Mouse (Mus musculus): ENCODE measurements around the gene Olfr890.
"Not testable (repeated sequence)": the region's sequence is repeated elsewhere in the genome, so short reads cannot be mapped to it uniquely, and the experiment has no call there.

The Olfr890 gene

DNA sequence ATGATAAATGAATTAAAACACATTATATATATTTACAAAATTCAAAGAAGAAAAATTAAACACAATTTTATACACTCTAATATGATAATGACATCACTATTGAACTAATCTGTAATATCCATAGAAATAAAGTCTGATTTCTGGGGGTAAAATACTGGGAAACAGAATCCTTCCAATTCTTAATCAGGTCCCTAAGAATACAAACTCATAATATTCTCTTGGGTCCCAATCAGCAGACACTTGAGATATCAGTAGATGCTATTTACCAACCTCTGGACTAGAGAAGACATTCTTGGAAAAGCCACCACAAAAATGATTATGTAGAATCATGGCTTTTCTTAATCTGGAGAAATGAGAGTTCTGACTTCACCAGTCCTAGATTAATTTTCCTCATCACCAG lies at the start of gene Olfr890:
Olfr890 (plus strand) TSS at position 301 of the 400 bp plus-strand sequence.
- no peak for DNase-seq

GRCm38 (mm10) chr9:38107828-38108227 lies 34.5 kb upstream of the Olfr890 start, which contains the start of gene Olfr888:
Gene Olfr888 (plus strand): TSS chr9:38108128.
- no peak for DNase-seq

GRCm38 (mm10) chr9:38114898-38115297 lies 27.4 kb upstream of the Olfr890 start, which contains the start of gene Olfr889:
Gene Olfr889 (plus strand): TSS chr9:38115198.
- DNase-seq: no peak

DNA sequence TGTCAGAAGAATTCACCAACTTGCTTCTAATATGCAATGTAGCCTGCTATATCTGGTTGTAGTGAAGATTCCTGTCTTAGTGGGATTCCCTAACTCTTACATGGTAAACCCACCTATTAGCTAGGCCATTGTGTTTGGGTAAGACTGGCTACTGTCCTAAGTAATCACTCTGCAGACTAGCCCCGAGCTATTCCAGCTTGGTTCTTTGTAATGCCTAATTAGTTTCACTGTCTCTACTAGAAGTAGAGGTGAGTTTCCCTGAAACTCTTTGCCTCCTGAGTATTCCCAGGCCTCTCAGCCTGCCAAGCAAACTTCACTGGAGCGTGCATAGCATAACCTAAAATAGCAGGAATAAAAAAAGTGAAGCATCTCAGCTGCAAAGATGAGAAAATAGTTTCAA lies 26.0 kb downstream of the Olfr890 start:
- DNase-seq: not testable (repeated sequence)

DNA sequence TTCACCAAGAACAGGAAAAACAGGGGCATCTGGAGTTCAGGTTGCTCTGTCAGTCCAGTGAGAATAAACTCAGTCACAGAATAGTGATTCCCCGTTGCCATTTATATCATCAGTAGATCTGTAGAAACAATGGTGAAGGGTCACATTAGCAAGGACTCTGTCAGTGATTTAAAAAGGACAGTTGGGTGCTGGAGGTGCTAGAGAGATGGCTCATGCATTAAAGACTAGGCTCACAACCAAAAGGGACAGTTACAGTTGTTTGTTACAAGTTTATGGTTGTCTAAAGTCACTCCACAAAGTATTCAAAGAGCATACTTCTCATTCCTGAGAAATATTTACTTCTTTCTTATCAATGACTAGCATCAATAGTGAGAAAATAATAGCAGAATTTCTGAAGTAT lies 38.4 kb downstream of the Olfr890 start, which contains the start of gene Olfr891:
Olfr891 (minus strand) TSS at position 101 of the 400 bp plus-strand sequence.
- no peak for DNase-seq
